Mouse (Mus musculus) embryonic facial prominence, embryonic 12.5 days (tissue): ENCODE data around the gene Cyba. TPM values are rescaled to one million over a fixed set of nuclear protein-coding genes. Genes with fewer than 3 reads are reported as not detected.

Source experiments
- ATAC-seq: fragments of 200-750 bp; cut with Nextera tagmentation; 2 replicates; pipeline ENCODE4 v1.8.0; 2017; ENCODE audit not compliant: insufficient number of reproducible peaks, insufficient read depth, low FRiP score, low TSS enrichment
- H3K27ac ChIP-seq: fragments of 300-500 bp; sonication (generic); 2 replicates; pipeline ENCODE4 v1.5.1; 2016; ENCODE audit warnings: mild to moderate bottlenecking
- H3K27me3 ChIP-seq: fragments of 300-500 bp; sonication (generic); 2 replicates; pipeline ENCODE4 v1.6.1; 2016; ENCODE audit warnings: mild to moderate bottlenecking, moderate library complexity
- H3K36me3 ChIP-seq: fragments of 300-500 bp; sonication (generic); 2 replicates; pipeline ENCODE4 v1.6.1; 2016; ENCODE audit warnings: mild to moderate bottlenecking
- H3K4me1 ChIP-seq: fragments of 300-500 bp; sonication (generic); 2 replicates; pipeline ENCODE4 v1.6.1; 2016
- H3K4me2 ChIP-seq: fragments of 300-500 bp; sonication (generic); replicated peaks from 2 replicates; pipeline ENCODE4 v1.6.1; 2016; ENCODE audit warnings: mild to moderate bottlenecking, moderate library complexity
- H3K4me3 ChIP-seq: fragments of 300-500 bp; sonication (generic); 2 replicates; pipeline ENCODE4 v1.5.1; 2016; ENCODE audit warnings: mild to moderate bottlenecking
- H3K9ac ChIP-seq: fragments of 300-500 bp; sonication (generic); 2 replicates; pipeline ENCODE4 v1.6.1; 2016; ENCODE audit warnings: mild to moderate bottlenecking, moderate library complexity
- H3K9me3 ChIP-seq: fragments of 300-500 bp; sonication (generic); 2 replicates; pipeline ENCODE4 v1.6.1; 2016; ENCODE audit warnings: mild to moderate bottlenecking, moderate library complexity
- WGBS: fragments of 180-500 bp; shearing (Covaris S2); methylation state at CpG from one replicate; pipeline ENCODE4 v1.1.7; 2016; 5-methylcytosine and 5-hydroxymethylcytosine counted together
- polyA plus RNA-seq: library from polyadenylated mRNA; unstranded; fragments of >200 nt; fragmentation: Nextera tagmentation; extraction: Ambion mirVana; gene quantifications from 2 replicates; pipeline ENCODE4 v1.2.1, GENCODE M21; 2016

Cyba gene
- polyA plus RNA-seq, result 88.3 TPM in 2 replicates

GRCm38 (mm10) chr8:122432443-122433268 is at the start of gene Cyba:
TSS of gene Cyba (minus strand) at chr8:122432930.
- H3K9ac ChIP-seq, result peak within 1 kb of the TSS; percentile 68
- peaks cover 9% of the 10 kb centered on the region for H3K4me1 ChIP-seq
- H3K27ac ChIP-seq, result no peak within 1 kb of the TSS
- 0 out of 2 replicates have a peak, but pooled peaks cover 3% of the 10 kb centered on the region for H3K9me3 ChIP-seq
- 5% methylated on average over 45 of the region's 45 CpGs for WGBS
- peak; percentile 61; the same call in 1 of the 2 replicates for ATAC-seq
- peak within 1 kb of the TSS; percentile 83 for H3K4me2 ChIP-seq
- H3K4me3 ChIP-seq, result peak within 1 kb of the TSS; percentile 50
- no peaks in the 10 kb centered on the region for H3K27me3 ChIP-seq
- H3K36me3 ChIP-seq, result peaks cover 36% of the 10 kb centered on the region

- no peak for ATAC-seq
- no peak overlapping the region for H3K27ac ChIP-seq
- H3K9ac ChIP-seq, result no peak overlapping the region
- H3K4me3 ChIP-seq, result no peak overlapping the region
- no peaks in the 10 kb centered on the region for H3K4me1 ChIP-seq
- no peak overlapping the region for H3K4me2 ChIP-seq
- H3K27me3 ChIP-seq, result no peaks in the 10 kb centered on the region
- peaks cover 98% of the 10 kb centered on the region for H3K36me3 ChIP-seq
- WGBS, result 91% methylated on average over 8 of the region's 8 CpGs
- H3K9me3 ChIP-seq, result no peaks in the 10 kb centered on the region
Measured at GRCm38 (mm10) chr8:122482448-122482847, 49.7 kb upstream of the Cyba start.

DNA sequence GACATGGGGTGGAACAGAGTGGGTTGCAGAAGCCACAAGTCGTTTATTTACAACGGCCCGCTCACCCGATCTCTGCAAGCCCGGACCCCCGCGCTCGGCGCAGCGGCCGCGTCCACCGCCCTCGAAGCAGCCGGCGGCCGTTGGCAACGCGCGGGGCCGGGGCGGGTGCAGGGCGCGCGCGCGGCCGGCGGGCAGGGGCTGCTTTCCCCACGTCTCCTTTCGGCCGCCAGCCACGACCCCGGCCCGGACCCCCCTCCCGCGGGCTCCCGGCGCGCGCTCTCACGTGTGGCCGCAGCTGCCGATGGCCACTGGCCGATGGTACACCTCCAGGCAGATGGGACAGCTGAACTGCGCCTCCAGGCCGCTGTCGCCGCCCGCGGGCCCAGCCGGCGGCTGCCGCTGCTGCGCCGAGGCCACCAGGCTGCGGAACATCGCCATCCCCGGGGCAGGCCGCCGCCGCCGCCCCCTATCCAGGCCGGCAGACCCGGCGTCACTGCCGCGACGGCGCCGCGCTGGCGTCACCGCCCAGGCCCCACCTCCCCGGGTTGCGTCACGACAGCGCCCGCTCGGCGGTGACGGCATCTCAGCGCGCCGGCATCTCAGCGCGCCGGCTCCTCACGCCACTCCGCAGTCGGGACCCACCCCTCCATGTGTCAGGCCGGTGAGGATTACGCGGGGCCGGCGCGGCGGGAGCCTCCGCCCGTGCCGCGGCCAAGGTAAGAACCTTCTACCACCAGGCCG is 43.0 kb upstream of the Cyba start, which contains the start of the genes Rnf166 and Ctu2:
Gene Rnf166 (minus strand): TSS at position 485 of the 741 bp plus-strand sequence.
Gene Ctu2 (plus strand): TSS at position 564 of the 741 bp plus-strand sequence.
- peak; percentile 56 for ATAC-seq
- under 1% methylated on average over 82 of the region's 103 CpGs for WGBS
- Histone ChIP-seq H3K4me3 (peak within 1 kb of the TSS; percentile 96), H3K4me1 (peaks cover 21% of the 10 kb centered on the region), H3K4me2 (peak within 1 kb of the TSS; percentile 94), H3K27ac (peak within 1 kb of the TSS; percentile 70), H3K36me3 (peaks cover 49% of the 10 kb centered on the region), H3K9me3 (no peaks in the 10 kb centered on the region), H3K27me3 (no peaks in the 10 kb centered on the region), H3K9ac (peak within 1 kb of the TSS; percentile 94)

DNA sequence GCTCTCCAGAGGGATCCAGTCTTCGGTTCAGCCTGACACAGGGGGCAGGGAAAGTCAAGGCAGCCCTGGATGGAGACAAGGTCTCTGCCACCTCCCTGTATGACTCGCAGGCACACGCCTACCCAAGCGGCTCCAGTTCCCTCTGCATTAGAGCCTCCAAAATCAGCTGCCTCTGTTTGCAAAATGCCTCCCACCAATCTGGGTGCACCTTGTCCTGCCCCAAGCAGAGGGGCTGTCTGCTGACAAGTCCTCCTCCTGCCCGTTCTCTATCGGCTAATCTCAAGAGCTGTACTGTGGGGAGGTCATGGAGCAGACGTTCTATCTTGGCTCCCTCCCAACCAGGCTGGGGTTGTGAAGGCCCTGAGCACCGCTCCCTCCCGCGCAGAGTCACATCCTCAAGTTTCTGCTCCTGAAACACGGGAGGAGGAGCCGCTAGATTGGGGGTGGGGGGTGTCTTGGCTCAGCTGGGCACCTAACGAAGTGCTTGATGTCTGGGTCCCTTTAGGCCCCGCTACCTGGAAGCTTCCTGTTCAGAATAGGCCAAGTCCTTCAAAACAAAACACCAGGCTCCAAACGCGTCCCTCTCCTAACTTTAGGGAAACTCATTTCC is 42.3 kb upstream of the Cyba start:
- Histone ChIP-seq H3K9me3 (no peaks in the 10 kb centered on the region), H3K4me2 (peak overlapping the region; percentile 94), H3K4me1 (peaks cover 21% of the 10 kb centered on the region), H3K4me3 (peak overlapping the region; percentile 96), H3K9ac (peak overlapping the region; percentile 94), H3K27ac (peak overlapping the region; percentile 70), H3K27me3 (no peaks in the 10 kb centered on the region), H3K36me3 (peaks cover 49% of the 10 kb centered on the region)
- no peak for ATAC-seq
- 13% methylated on average over 16 of the region's 16 CpGs for WGBS

GRCm38 (mm10) chr8:122473911-122474421 is 41.2 kb upstream of the Cyba start:
- H3K4me3 ChIP-seq, result no peak overlapping the region
- H3K27ac ChIP-seq, result no peak overlapping the region
- 0 out of 2 replicates have a peak overlapping the region, but pooled peaks have one; percentile 9 for H3K4me2 ChIP-seq
- no peaks in the 10 kb centered on the region for H3K27me3 ChIP-seq
- WGBS, result 88% methylated on average over 8 of the region's 8 CpGs
- no peak for ATAC-seq
- H3K36me3 ChIP-seq, result peaks cover 49% of the 10 kb centered on the region
- H3K4me1 ChIP-seq, result peaks cover 21% of the 10 kb centered on the region
- no peaks in the 10 kb centered on the region for H3K9me3 ChIP-seq
- H3K9ac ChIP-seq, result no peak overlapping the region

GRCm38 (mm10) chr8:122470691-122471090 is 38.0 kb upstream of the Cyba start:
- Histone ChIP-seq H3K9me3 (no peaks in the 10 kb centered on the region), H3K9ac (no peak overlapping the region), H3K36me3 (peaks cover 62% of the 10 kb centered on the region), H3K4me2 (no peak overlapping the region), H3K27ac (no peak overlapping the region), H3K27me3 (no peaks in the 10 kb centered on the region), H3K4me1 (peaks cover 11% of the 10 kb centered on the region), H3K4me3 (no peak overlapping the region)
- no peak for ATAC-seq
- 75% methylated on average over 5 of the region's 5 CpGs for WGBS

- no peak for ATAC-seq
- no peak overlapping the region for H3K9ac ChIP-seq
Measured at GRCm38 (mm10) chr8:122469965-122470364, 37.2 kb upstream of the Cyba start.

DNA sequence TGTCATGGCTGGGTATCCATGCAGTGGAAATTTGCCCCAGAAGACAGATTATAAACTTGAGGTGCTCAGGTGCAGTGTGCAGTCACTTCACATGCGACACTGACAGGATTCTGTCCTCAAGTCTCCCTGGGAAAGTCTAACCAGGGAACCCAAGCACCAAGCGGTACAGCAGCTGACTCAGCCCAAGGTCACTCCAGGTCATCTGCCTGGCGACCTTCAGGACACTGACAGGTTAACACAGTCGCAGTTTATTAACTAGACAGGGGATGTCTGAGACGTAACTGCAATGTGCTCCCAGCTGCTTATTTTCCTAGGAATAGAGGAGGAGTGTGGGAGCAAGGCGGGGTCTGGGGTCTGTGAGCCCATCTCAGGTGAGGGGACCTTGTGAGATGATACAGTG is 36.7 kb upstream of the Cyba start:
- WGBS, result 73% methylated on average over 6 of the region's 6 CpGs
- H3K27me3 ChIP-seq, result no peaks in the 10 kb centered on the region
- peaks cover 70% of the 10 kb centered on the region for H3K36me3 ChIP-seq
- no peak for ATAC-seq
- no peak overlapping the region for H3K4me2 ChIP-seq
- no peak overlapping the region for H3K27ac ChIP-seq
- no peak overlapping the region for H3K9ac ChIP-seq
- no peak overlapping the region for H3K4me3 ChIP-seq
- no peaks in the 10 kb centered on the region for H3K9me3 ChIP-seq
- peaks cover 5% of the 10 kb centered on the region; the same call in 1 of the 2 replicates for H3K4me1 ChIP-seq

More at GRCm38 (mm10) chr8:122469965-122470364, 37.2 kb upstream of the Cyba start:
- no peak overlapping the region for H3K4me3 ChIP-seq
- peaks cover 68% of the 10 kb centered on the region for H3K36me3 ChIP-seq
- no peak overlapping the region for H3K4me2 ChIP-seq
- no peaks in the 10 kb centered on the region for H3K27me3 ChIP-seq
- H3K4me1 ChIP-seq, result peaks cover 9% of the 10 kb centered on the region
- H3K9me3 ChIP-seq, result no peaks in the 10 kb centered on the region
- no peak overlapping the region for H3K27ac ChIP-seq
- 88% methylated on average over 10 of the region's 10 CpGs for WGBS

DNA sequence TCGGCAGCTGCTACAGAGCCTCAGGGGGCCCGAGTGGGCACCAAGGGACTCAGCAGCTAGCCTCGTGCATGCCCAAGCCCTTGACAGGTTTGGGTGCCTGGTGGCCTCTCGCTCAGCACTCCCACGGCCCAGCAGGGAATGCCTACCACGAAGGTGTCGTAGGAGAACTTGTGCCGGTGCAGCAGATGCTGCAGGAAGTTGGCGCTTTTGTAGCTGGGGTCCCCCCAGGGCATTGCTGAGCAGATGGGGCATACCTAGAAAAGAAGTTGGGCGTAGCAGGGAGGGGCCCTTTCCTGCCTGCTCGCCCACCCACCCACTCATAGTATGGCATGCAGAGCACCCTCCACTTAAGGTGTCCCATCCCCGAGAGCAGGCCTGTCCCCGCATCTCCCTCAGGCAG is 35.1 kb upstream of the Cyba start:
- ATAC-seq, result no peak
- Histone ChIP-seq H3K36me3 (peaks cover 60% of the 10 kb centered on the region), H3K27ac (no peak overlapping the region), H3K4me1 (no peaks in the 10 kb centered on the region), H3K4me3 (no peak overlapping the region), H3K9me3 (no peaks in the 10 kb centered on the region), H3K4me2 (no peak overlapping the region), H3K27me3 (peaks cover 8% of the 10 kb centered on the region), H3K9ac (no peak overlapping the region)
- 86% methylated on average over 13 of the region's 13 CpGs for WGBS

GRCm38 (mm10) chr8:122464985-122465384 is 32.3 kb upstream of the Cyba start:
- Histone ChIP-seq H3K9ac (no peak overlapping the region), H3K36me3 (peaks cover 47% of the 10 kb centered on the region), H3K27me3 (peaks cover 36% of the 10 kb centered on the region), H3K4me2 (no peak overlapping the region), H3K4me3 (no peak overlapping the region), H3K27ac (no peak overlapping the region), H3K9me3 (no peaks in the 10 kb centered on the region), H3K4me1 (peaks cover 10% of the 10 kb centered on the region)
- WGBS, result 51% methylated on average over 7 of the region's 7 CpGs
- no peak for ATAC-seq
